Mouse (Mus musculus) megakaryocyte-erythroid progenitor cell, adult 5-6 weeks (primary cell): ENCODE results near the gene Prima1. TPM values are rescaled to one million over a fixed set of nuclear protein-coding genes. Genes with fewer than 3 reads are reported as not detected.

Source experiments
- ATAC-seq: replicated peaks from 2 replicates; pipeline ENCODE4 v1.8.0; 2016; ENCODE audit warnings: mild to moderate bottlenecking, inconsistent platforms; ENCODE audit not compliant: severe bottlenecking, poor library complexity, low FRiP score, low TSS enrichment
- total RNA-seq, 2 experiments: library from RNA; stranded (forward) in 1 of 2; stranded (reverse) in 1 of 2; fragments of 200-1000, 215-1000 nt in 1 of 2; fragments of >200 nt in 1 of 2; fragmentation: Nextera tagmentation in 1 of 2; gene quantifications; 2 replicates each; pipeline ENCODE4 v1.2.3; 2014 to 2017

Prima1 gene
- total RNA-seq, 2 experiments from 2014 or later, result not detected

DNA sequence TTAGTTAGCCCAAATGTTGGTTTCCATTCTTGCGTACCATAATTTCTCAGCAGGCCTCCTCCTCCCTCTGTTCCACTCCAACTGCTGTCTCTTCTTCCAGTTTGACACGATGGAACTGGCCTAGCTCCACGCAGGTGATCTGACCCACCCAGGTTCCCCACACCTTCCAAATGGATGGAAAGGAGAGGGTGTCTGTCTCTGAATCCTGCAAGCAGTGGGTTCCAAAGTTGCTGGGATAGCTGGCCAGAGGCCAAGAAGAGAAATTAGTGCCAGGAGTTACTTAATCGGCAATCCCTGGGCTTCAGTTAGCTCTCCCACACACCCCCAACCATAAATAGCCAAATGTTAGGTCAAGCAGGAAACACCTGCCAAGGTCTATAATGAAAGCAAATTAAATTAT, 81.2 kb downstream of the Prima1 start:
- no peak for ATAC-seq

GRCm38 (mm10) chr12:103159016-103159415, 82.9 kb downstream of the Prima1 start:
- ATAC-seq, result no peak

DNA sequence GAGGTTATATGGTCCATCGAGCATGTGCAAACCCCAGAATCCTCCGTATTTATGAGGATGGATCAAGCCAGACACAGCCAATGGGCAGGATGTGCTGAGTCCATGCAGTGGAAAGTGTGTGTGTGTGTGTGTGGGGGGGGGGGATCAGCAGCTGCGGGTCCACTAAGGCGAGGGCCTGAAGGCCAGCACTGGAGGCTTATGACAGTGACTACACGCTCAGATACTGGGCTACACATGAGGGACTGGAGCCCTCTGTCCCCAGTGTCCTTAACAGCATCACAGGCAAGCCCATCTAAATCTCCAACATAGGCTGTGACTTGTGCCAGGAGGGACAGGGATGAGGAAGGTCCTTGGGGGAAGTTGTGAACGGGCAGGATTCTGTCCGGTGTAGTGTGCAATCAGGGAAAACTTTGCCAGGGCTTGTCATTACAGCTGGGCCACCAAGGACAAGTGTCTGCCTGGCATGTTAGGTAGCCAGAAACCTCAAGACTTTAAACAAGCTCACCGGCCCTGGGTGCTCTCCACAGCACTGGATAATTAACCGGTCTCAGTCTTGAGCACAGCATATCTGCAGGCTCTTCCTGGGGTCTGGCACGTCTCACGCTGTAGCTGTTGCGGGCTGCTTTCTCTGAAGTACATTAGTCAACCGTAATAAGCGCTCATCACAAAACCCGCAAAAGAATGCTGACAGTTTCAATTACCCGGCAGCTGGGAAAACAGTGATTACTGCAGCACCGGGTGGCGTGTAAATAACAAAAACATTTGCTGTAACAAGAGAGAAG, 84.6 kb downstream of the Prima1 start:
- no peak for ATAC-seq

GRCm38 (mm10) chr12:103155406-103155805, 86.5 kb downstream of the Prima1 start:
- ATAC-seq, result no peak

GRCm38 (mm10) chr12:103154927-103155326, 87.0 kb downstream of the Prima1 start:
- no peak for ATAC-seq

DNA sequence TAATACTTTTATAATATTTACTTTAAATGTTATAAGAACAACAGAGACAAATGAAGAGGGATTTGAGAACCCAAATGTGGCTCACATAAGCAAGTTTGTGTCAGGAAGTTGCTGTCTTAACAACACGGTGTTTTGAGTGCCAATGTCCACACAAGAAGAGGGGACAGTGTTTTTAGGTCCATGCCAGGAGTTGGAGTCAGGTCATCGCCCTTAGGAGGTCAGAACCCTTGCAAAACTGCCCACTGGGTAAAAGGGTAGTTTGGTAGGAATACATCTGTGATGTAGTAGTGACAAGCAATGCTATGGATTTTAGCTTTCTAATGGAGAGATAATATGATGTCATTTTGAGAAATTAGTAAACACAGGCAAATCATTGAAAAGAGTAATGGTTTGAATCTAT, 91.7 kb downstream of the Prima1 start:
- ATAC-seq, result no peak

Other genes with a start within 250 kb of the Prima1 start
- gene Fam181a, start 68.8 kb upstream of the Prima1 start, total RNA-seq (2014; fragmentation: Nextera tagmentation), result not detected in 2 replicates
- gene Fam181a, start 68.8 kb upstream of the Prima1 start, total RNA-seq (2017), result not detected in 2 replicates
- gene Asb2, start 113.9 kb upstream of the Prima1 start, total RNA-seq (2014; fragmentation: Nextera tagmentation), result 3.5 TPM in 1 of 2 replicates, not detected in the other
- 0.38 TPM in 1 of 2 replicates, not detected in the other for gene Asb2, start 113.9 kb upstream of the Prima1 start, total RNA-seq (2017)
- gene Otub2, start 146.5 kb upstream of the Prima1 start, total RNA-seq (2014; fragmentation: Nextera tagmentation), result 10.4 and 11.9 TPM in 2 replicates
- 3.0 and 7.1 TPM in 2 replicates for gene Otub2, start 146.5 kb upstream of the Prima1 start, total RNA-seq (2017)
- 2.7 and 3.8 TPM in 2 replicates for gene 9330161L09Rik, start 165.7 kb upstream of the Prima1 start, total RNA-seq (2014; fragmentation: Nextera tagmentation)
- gene 9330161L09Rik, start 165.7 kb upstream of the Prima1 start, total RNA-seq (2017), result 0.94 and 2.7 TPM in 2 replicates
- gene Ddx24, start 183.7 kb upstream of the Prima1 start, total RNA-seq (2014; fragmentation: Nextera tagmentation), result 89.8 and 108 TPM in 2 replicates
- gene Ddx24, start 183.7 kb upstream of the Prima1 start, total RNA-seq (2017), result 120 and 127 TPM in 2 replicates
- gene Ifi27, start 192.1 kb upstream of the Prima1 start, total RNA-seq (2014; fragmentation: Nextera tagmentation), result 59.7 and 125 TPM in 2 replicates
- 38.8 and 40.3 TPM in 2 replicates for gene Ifi27, start 192.1 kb upstream of the Prima1 start, total RNA-seq (2017)
- gene Ifi27l2a, start 201.5 kb upstream of the Prima1 start, total RNA-seq (2014; fragmentation: Nextera tagmentation), result 11.1 and 12.0 TPM in 2 replicates
- 2.9 and 11.7 TPM in 2 replicates for gene Ifi27l2a, start 201.5 kb upstream of the Prima1 start, total RNA-seq (2017)
- not detected in 2 replicates for gene Ifi27l2b, start 215.1 kb upstream of the Prima1 start, total RNA-seq (2014; fragmentation: Nextera tagmentation)
- gene Ifi27l2b, start 215.1 kb upstream of the Prima1 start, total RNA-seq (2017), result not detected in 2 replicates